Mouse (Mus musculus) ES-E14 (cell line): Measurements from ENCODE around the gene Palm. TPM values are rescaled to one million over a fixed set of nuclear protein-coding genes. Genes with fewer than 3 reads are reported as not detected.
A peak's percentile ranks its signal among the peaks of the same experiment; 100 is the strongest.

ENCODE experiments used
- DNase-seq: peaks from one replicate; pipeline ENCODE4 v3.0.0-alpha.2; 2013; ENCODE audit warnings: low read depth, low spot score
- H3K27ac ChIP-seq: 2 replicates; pipeline ENCODE4 v1.5.1; 2012; ENCODE audit warnings: low read depth, mild to moderate bottlenecking, low read length, moderate library complexity, mixed read lengths; ENCODE audit not compliant: poor library complexity, insufficient read depth, severe bottlenecking
- H3K36me3 ChIP-seq: 2 replicates; pipeline ENCODE4 v1.6.1; 2012; ENCODE audit warnings: mild to moderate bottlenecking, low read length, moderate library complexity, mixed read lengths; ENCODE audit not compliant: control insufficient read depth, poor library complexity, insufficient read depth, severe bottlenecking
- H3K4me1 ChIP-seq, 2 experiments: fragments of 150-350 bp in 1 of 2; sonication (generic) in 1 of 2; 2 replicates each; pipeline ENCODE4 v1.6.1; 2012; ENCODE audit warnings: low read length in 2 of 2, mild to moderate bottlenecking in 1 of 2, mixed read lengths in 1 of 2; ENCODE audit not compliant: control insufficient read depth in 2 of 2, insufficient read depth in 2 of 2, poor library complexity in 1 of 2
- H3K4me3 ChIP-seq, 2 experiments: fragments of 150-350 bp in 1 of 2; sonication (generic) in 1 of 2; 2 replicates each; pipeline ENCODE4 v1.5.1; 2012; ENCODE audit warnings: low read length in 2 of 2, low read depth in 1 of 2, mild to moderate bottlenecking in 1 of 2, mixed read lengths in 1 of 2; ENCODE audit not compliant: insufficient read depth in 1 of 2, poor library complexity in 1 of 2, severe bottlenecking in 1 of 2
- H3K9ac ChIP-seq: 2 replicates; pipeline ENCODE4 v1.6.1; 2012; ENCODE audit warnings: low read depth, mild to moderate bottlenecking, low read length, mixed read lengths; ENCODE audit not compliant: poor library complexity, insufficient read depth, severe bottlenecking
- H3K9me3 ChIP-seq: fragments of 150-350 bp; sonication (generic); 2 replicates; pipeline ENCODE4 v1.6.1; 2012; ENCODE audit warnings: low read depth, mild to moderate bottlenecking, low read length; ENCODE audit not compliant: control insufficient read depth, insufficient read depth
- CHD2 ChIP-seq: IDR thresholded peaks from 2 replicates; pipeline ENCODE4 v1.6.1; 2014; ENCODE audit warnings: mild to moderate bottlenecking, low read depth, low read length, inconsistent platforms
- HCFC1 ChIP-seq: IDR thresholded peaks from 2 replicates; pipeline ENCODE4 v1.6.1; 2012; ENCODE audit warnings: low read length, inconsistent platforms, borderline replicate concordance; ENCODE audit not compliant: insufficient read depth
- MAFK ChIP-seq: IDR thresholded peaks from 2 replicates; pipeline ENCODE4 v1.6.1; 2014; ENCODE audit warnings: mild to moderate bottlenecking, low read depth, low read length, inconsistent platforms; ENCODE audit not compliant: insufficient read depth
- ZC3H11A ChIP-seq: IDR thresholded peaks from 2 replicates; pipeline ENCODE4 v1.6.1; 2012; ENCODE audit warnings: low read depth, mild to moderate bottlenecking, inconsistent platforms, low read length, borderline replicate concordance
- ZNF384 ChIP-seq: IDR thresholded peaks from 2 replicates; pipeline ENCODE4 v1.6.1; 2012; ENCODE audit warnings: low read depth, low read length, inconsistent platforms
- in situ Hi-C, 2 experiments: fragments of 600-800 bp; cut with MboI; formaldehyde crosslinking; loops; one replicate each; pipeline ENCODE4 v1.15.1; 2025; ENCODE audit warnings: low sequenced_read_pairs in 2 of 2, inconsistent platforms in 1 of 2; ENCODE audit not compliant: unreplicated experiment in 2 of 2
- total RNA-seq: library from RNA; depleted of rRNA; stranded (reverse); fragments of 300-350 nt; gene quantifications from 2 replicates; pipeline ENCODE4 v1.2.3, GENCODE M21; 2012

Gene Palm
- total RNA-seq, 1 experiment = 10.7 TPM

DNA sequence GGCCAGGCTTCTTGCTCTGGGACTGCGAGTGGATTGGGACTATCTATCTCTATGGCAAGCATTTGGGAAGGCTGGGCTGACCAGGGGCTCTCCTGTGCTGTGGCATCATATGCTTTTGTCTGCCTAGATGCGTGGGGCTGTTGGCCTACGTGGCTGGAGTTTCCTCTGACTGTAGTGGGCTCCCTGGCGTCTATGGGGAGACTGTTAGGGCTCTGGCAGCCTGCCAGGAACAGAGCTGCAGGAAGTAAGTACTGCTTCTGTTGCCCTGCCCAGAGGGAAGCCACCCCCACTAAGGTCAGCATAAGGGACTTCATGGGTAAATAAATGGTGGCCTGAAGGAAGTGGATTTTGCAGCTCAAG, 64.1 kb downstream of the Palm start:
- in situ Hi-C loops = no loop called here
- Histone ChIP-seq H3K36me3 (peaks cover 66% of the 10 kb centered on the region), H3K27ac (no peak overlapping the region; the same call in 1 of the 2 replicates), H3K9ac (no peak overlapping the region; the same call in 1 of the 2 replicates), H3K9me3 (no peaks in the 10 kb centered on the region), H3K4me1 (peaks cover 0 to 36% of the 10 kb centered on the region in 2 experiments; a peak in 1 of 4 replicates), H3K4me3 (peak overlapping the region; percentile 94 to 95; a peak in 3 of 4 replicates)
- DNase-seq = no peak
- TF ChIP-seq HCFC1 (no peak), ZNF384 (no peak)

DNA sequence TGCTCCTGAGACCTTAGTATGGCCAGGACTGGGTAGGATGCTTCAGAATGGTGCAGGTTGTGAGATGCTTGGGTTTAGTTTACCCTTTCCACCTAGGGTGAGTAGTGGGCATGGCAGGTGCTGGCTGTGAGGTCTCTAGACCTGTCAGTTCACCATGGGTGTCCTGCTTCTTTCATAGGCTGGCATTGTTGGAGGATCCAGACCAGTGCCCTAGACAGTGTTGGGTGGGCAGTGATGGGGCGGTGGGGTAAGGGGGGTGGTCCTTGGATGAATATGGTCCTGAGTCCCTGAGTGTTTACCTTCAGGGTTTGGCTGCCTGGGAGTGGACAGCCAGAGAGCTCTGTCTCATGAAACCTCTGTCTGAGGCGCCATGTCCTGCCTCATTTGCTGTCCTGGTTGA, 64.5 kb downstream of the Palm start:
- in situ Hi-C loops = no loop called here
- Histone ChIP-seq H3K9ac (no peak overlapping the region), H3K36me3 (peaks cover 70% of the 10 kb centered on the region), H3K4me1 (peaks cover 0 to 35% of the 10 kb centered on the region in 2 experiments; a peak in 1 of 4 replicates), H3K4me3 (peak overlapping the region in 1 of 2 experiments; percentile 94; a peak in 2 of 4 replicates), H3K9me3 (no peaks in the 10 kb centered on the region), H3K27ac (no peak overlapping the region)
- no peak for DNase-seq
- TF ChIP-seq CHD2 (no peak), HCFC1 (no peak), ZC3H11A (no peak), MAFK (no peak)

DNA sequence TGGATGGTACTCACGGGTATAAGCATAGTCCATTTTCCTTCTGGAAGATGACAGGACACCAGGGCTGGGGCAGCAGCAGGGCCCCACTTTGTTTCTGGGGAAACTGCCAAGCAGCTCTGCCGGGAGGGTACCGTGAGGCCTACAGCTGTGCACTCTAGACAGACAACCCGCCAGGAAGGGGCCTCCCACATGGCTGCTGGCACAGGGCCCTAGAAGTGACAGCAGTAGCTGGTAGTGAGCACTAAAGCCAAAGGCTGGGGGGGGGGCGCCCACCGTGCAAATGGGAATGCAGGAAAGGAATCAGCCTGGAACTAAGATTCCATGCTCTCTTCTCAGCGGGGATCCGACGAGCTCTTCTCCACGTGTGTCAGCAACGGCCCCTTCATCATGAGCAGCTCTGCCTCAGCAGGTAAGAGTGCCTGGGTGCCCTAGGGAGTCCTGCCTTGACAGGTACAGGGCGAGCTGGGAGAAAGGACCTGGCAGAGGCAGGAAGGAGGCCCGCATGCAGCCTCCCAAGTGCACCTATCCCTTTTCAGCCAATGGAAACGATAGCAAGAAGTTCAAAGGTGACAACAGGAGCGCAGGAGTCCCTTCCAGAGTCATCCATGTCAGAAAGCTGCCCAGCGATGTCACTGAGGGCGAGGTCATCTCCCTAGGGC, 65.2 kb downstream of the Palm start:
- in situ Hi-C loops = no loop called here
- no peak overlapping the region for H3K9ac ChIP-seq
- no peak overlapping the region for H3K27ac ChIP-seq
- H3K36me3 ChIP-seq = peaks cover 76% of the 10 kb centered on the region
- H3K4me3 ChIP-seq = no peak overlapping the region; a peak in 1 of 4 replicates
- DNase-seq = no peak
- TF ChIP-seq HCFC1 (no peak), CHD2 (no peak), ZNF384 (no peak), ZC3H11A (no peak)
- no peaks in the 10 kb centered on the region for H3K9me3 ChIP-seq
- peaks cover 0 to 35% of the 10 kb centered on the region in 2 experiments; a peak in 1 of 4 replicates for H3K4me1 ChIP-seq

DNA sequence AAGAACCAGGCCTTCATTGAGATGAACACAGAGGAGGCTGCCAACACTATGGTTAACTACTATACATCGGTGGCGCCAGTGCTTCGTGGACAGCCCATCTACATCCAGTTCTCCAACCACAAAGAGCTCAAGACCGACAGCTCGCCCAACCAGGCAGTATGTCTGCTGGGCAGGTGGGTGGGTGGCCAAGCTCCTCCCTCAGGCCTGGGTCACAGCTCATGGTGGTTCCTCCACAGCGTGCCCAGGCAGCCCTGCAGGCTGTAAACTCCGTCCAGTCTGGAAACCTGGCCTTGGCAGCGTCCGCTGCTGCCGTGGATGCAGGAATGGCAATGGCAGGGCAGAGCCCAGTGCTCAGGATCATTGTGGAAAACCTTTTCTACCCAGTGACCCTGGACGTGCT, 65.7 kb downstream of the Palm start:
- H3K27ac ChIP-seq = no peak overlapping the region
- H3K4me1 ChIP-seq = peaks cover 0 to 35% of the 10 kb centered on the region in 2 experiments; a peak in 1 of 4 replicates
- H3K9ac ChIP-seq = no peak overlapping the region
- no peak overlapping the region for H3K4me3 ChIP-seq
- no peaks in the 10 kb centered on the region for H3K9me3 ChIP-seq
- in situ Hi-C loops = no loop called here
- DNase-seq = no peak
- H3K36me3 ChIP-seq = peaks cover 77% of the 10 kb centered on the region
- TF ChIP-seq HCFC1 (no peak), ZNF384 (no peak), MAFK (no peak), ZC3H11A (no peak)
